Mouse (Mus musculus) hindbrain, embryonic 14.5 days (tissue): ENCODE results near the gene Lgi1. TPM values are rescaled to one million over a fixed set of nuclear protein-coding genes. Genes with fewer than 3 reads are reported as not detected.

ENCODE experiments used
- polyA plus RNA-seq: library from polyadenylated mRNA; unstranded; fragments of >200 nt; fragmentation: Nextera tagmentation; extraction: Ambion mirVana; gene quantifications from 2 replicates; pipeline ENCODE4 v1.2.1, GENCODE M21; 2014

Gene Lgi1
- polyA plus RNA-seq, 1 experiment from 2014 or later = 22.2 TPM

Other genes with a start within 250 kb of the Lgi1 start
- 2.0 and 3.2 TPM in 2 replicates for gene Myof, start 221.0 kb upstream of the Lgi1 start, polyA plus RNA-seq
- 4.6 and 6.8 TPM in 2 replicates for gene Cep55, start 209.5 kb upstream of the Lgi1 start, polyA plus RNA-seq
- gene Ffar4, start 167.5 kb upstream of the Lgi1 start, polyA plus RNA-seq = 0.20 TPM in 1 of 2 replicates, not detected in the other
- gene Rbp4, start 139.3 kb upstream of the Lgi1 start, polyA plus RNA-seq = 5.3 and 9.3 TPM in 2 replicates
- 0.21 and 0.22 TPM in 2 replicates for gene Pde6c, start 131.8 kb upstream of the Lgi1 start, polyA plus RNA-seq
- 33.5 and 34.5 TPM in 2 replicates for gene Fra10ac1, start 40.4 kb upstream of the Lgi1 start, polyA plus RNA-seq
- gene Slc35g1, start 131.4 kb downstream of the Lgi1 start, polyA plus RNA-seq = 1.1 and 1.2 TPM in 2 replicates
- 4.3 and 4.7 TPM in 2 replicates for gene Plce1, start 216.6 kb downstream of the Lgi1 start, polyA plus RNA-seq